Mouse (Mus musculus) yolk sac, embryonic 10.5 days (tissue): Measurements from ENCODE around the gene Crip2.

ENCODE experiments used
- DNase-seq: peaks from one replicate; pipeline ENCODE4 v3.0.0-alpha.2; 2017; ENCODE audit warnings: low spot score

Crip2 gene

GRCm38 (mm10) chr12:113131601-113132000 is 8.4 kb upstream of the Crip2 start:
- DNase-seq, result no peak

GRCm38 (mm10) chr12:113132567-113132966 is 7.5 kb upstream of the Crip2 start:
- no peak for DNase-seq

DNA sequence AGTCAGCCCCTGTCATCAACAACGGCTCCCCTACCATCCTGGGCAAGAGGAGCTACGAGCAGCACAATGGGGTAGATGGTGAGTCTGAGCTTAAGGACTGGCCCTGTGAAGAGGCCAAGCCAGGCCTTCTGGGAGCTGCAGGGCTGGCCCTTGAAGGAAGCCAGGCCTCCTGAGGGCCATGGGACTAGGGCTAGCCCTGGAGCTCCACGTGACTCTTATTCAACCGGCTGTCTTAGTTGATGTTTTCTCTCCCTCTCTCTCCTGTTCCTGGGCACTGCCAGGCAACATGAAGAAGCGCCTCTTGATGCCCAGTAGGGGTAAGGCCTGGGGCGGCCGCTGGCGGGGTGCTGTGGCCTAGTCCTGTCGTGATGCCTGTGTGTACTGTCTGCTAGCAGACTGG is 6.8 kb upstream of the Crip2 start:
- DNase-seq, result no peak

DNA sequence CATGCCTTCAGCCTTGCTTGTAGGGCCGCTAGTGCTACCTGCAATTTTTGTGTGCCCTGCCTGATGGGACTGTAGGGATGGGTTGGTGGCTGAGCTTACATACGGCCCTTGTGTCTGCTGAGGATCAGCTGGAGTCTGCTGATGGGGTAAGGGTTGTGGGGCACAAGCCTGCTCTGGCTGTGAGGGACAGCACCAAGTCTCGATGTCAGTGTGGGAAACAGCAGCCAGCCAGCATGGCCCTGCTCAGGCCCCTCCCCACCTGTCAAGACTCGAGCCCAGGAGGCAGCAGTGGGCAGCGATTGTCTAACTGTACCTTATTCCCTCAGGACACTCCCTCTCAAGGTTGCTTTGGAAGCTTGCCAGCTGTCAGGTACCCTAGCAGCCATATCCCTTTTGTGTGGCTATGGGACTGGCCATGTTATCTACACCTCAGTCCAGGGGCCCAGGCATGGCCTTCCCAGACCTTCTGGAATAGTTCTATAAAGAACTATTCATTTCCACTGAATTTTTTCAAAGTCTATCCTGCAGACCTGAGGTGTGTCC is 6.1 kb upstream of the Crip2 start:
- DNase-seq, result no peak

DNA sequence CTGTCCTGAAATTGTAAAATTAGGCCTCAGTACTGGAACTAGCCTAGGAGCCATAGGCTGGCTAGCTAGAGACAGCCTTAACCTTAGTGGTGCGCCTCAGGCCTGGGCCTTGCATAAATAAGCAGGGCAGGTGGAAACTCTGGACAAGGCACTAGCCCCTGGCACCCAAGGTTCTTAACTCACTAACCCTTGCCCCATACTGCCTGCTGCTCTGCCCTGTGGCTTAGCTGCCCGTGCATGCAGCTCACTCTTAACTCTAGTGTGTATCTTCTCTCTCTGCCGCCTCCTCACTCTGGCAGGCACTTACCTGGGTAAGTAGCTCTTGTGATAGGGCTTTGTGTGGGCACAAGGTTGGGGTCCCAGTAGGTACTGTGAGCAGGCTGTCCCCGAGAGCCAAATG is 5.5 kb upstream of the Crip2 start:
- DNase-seq, result no peak

- no peak for DNase-seq
These were observed 4.6 kb upstream of the Crip2 start for GRCm38 (mm10) chr12:113135401-113135800.

DNA sequence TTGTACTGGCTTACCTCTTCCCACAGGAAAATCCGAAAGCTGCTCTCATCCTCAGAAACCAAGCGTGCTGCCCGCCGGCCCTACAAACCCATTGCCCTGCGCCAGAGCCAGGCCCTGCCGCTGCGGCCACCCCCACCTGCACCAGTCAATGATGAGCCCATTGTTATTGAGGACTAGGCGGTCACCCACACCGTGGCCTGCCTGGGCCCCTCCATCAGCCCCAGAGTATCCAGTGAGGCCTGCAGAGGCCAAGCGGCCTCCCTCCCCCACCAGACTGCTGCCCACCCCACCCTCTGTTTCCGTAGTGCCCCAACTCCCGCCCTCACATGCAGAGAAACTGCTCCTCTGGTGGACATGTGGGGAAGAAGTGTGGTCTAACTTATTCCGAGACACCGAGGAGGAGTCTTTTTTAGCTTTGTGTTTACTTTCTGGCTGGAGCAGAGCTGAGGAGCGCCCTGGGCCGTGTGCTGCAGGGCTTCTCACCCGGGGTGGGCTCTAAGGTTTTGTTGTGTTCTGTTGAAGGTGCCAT is 3.5 kb upstream of the Crip2 start:
- DNase-seq, result no peak

DNA sequence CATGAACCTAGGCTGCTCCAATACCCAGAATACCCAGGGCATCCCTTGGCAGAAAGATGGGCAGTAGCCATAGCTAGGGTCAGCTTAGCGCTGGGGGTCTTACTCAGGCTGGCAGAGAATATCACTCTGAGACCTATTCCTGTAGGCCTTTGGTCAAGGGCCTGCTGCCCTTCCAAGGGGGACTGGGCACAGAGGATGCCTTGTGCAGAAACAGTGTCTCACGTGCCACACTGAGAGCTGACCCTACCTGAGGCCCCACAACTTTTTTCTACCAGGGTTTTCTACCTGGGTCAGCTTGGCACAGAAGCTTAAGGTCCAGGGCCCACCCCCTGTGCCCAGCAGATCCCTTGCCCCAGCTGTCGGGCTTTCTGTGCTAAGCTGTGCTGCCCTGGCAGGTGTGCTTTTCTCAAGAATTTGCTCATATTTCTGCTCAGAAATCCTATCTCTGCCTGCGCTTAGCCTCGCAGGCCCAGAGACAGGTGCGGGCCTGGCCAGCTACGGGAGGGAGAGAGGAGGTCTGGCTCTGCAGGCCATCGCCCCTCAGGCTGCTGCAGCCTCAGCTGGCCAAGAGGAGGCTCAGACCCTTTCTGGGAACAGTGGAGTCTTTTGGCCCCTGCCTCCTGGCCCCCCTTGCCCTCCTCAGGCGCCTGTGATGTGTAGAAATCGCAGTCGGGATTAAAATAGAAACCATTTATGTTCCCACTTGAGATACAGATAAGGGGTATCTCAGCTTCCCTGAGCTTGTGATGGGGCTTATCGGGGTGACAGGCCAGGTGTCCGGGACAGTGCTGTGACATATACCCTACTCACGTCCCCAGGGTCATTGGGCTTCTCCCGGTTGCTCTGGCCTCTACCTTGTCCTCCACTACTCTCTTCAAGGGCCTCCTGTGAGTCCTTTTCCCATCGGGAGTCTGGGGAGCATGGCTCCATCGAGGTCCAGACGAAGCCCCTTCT is 2.5 kb upstream of the Crip2 start:
- no peak for DNase-seq

DNA sequence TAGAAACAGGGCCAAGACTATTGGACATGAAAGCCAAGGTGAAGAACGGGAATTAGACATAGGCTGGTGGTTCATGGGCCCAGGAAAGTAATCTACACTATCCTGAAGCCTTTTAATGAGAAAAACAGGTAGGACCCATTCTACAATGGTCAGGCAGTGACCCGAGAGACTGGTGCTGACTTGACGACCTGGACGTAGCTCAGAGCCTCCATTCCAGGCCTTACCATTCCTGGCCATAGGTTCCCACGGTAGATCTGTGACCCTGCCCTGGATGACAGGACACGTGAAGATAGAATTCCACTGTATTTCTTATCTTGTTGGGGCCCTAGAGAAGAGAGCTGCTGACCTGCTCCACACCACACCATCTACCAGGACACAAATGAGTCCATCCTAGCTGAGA is 1.7 kb upstream of the Crip2 start:
- no peak for DNase-seq

DNA sequence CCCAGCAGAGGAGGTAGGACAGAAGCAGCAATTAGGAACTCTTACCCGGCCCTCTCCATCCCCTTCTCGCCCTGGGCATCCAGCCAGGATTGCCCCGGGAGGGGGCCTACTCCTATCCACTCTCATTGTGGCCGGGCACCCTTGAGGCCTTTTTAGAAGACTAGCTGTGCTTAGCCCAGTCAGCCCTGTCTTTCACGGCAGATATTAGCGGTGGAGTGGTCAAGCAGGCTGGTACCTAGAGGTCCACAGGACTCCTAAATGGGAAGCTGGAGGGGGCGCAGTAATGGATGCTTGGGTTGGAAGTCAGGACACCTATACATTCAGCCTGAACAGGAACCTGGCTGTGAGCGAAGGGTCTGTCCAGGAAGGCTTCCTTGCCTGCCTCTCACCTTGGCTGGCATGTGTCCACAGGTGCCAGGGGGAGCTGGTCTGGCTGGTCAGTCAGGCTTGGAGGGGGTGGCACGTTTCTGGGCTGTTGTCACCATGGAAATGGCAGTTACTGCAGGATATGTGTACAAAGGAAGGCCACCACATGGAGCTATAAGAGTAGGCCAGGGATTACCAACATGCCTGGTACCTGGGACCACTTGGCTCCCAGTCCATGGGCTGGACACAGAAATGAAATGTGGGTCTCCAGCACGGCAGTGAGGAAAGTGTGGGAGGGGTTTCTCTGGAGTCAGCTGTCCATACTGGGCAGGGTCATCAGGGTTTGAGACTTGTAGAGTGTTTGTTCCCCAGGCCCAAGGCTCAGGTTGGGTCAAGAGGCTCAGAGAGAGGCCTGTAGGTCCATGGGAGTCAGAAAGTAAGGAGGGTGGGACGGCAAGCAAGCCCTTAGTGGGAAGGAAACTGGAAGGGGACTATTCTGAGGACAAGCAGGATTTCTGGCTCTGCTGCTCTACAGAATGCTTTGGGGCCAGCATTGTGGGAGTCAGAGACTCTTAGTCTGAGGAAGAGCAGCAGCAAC is 853 bp upstream of the Crip2 start:
- DNase-seq, result no peak

DNA sequence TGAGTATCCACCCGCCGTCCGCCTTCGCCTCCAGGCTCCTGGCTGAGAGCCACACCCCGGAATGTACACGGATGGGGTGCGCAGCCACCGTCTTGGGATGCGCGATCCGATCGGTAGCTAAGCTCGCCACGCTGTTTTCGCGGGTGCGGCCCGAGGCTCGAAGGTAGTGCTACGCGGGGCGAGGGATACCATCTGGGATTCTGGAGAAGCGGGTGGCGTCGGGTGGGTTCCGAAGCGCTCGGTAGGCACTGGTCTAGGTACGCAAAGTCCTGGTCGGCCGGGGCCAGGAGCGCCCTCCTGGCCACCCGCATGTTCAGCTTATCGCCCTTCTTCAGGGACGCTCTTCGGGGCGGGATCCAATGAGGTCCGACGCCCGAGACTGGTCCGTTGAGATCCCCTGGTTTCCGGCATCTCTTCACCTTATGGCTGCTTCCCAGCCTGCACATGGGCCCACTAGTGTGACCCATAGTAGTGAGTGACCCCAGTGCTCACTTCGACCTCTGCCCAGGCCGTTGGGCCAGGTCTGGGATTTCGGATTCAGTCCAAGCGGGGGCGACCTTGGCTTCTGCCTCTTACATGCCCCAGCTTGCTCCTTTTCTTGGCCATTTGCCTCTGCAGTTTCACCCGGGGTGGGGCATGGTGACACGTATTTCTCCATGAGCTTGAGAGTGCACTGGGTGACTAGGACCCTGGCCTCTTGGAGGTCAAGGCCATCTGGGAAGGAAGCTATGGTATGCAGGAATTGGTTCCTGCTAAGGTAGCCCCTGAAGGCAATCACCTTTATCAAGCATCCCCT is 778 bp downstream of the Crip2 start:
- no peak for DNase-seq

DNA sequence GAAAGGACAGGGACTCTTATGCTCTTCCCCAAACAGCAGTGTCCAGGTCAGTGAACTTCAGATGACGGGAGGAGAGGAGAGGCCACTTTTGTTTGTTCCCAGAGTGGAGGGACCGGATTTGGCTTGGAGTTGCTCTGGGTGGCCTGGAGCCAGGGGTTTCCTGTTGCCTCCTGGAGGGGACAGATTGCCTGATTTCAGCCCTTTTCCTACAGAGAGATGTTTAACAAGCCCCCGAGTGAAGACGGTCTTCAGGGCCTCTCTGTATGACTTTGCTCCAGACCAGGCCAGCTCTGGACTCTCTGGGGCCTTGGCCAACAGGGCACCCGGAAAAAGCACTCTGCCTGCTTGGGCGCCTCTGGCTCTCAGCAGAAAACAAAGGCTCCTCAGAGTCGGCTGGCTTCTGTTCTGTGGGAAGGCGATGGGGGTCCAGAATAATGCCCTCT is 1.5 kb downstream of the Crip2 start:
- DNase-seq, result no peak

DNA sequence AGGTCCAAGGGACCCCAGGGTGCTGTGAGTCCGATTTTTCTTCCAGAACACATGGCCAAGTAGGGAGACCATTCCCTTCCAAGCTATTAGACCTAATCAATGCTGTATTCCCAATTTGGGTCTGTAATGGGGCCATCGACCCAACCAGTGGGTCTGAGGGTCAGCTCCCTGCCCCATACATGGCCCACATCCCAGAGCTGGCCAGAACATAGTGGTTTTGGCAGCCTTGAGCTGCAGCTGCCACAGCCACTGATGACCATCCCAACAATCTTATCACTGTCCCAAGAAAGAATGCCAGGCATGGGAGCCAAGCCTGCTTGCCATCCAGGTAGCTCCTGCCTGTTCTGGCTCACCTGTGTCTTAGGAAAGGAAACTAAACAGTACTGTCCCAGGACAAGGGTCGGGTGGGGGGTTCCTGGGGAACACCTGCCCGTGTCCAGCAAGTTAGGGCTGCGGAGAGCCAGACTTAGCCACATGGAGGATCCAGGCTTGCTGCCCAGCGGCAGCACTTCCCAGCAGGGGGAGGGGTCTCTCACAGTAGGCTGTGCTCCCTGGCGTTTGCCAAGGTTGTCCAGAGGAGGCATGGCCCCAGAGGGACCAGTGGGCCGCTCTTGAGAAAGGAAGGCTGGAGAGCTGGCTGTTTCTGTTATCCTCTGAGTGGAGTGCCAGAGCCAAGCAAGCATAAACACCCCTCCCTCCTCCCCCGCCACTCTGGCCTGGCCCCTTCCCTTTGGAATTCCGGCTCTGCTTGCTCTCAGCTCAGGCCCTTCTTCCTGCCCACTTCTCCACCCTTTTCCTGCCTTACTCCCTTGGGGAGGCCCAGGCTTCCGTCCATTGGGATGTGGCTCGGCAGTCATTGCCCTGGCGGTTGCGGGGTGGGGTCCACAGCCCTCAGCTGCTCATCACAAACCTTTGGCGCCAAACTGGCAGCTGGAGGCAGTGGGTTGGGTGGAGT is 2.3 kb downstream of the Crip2 start:
- DNase-seq, result peak; percentile 82

DNA sequence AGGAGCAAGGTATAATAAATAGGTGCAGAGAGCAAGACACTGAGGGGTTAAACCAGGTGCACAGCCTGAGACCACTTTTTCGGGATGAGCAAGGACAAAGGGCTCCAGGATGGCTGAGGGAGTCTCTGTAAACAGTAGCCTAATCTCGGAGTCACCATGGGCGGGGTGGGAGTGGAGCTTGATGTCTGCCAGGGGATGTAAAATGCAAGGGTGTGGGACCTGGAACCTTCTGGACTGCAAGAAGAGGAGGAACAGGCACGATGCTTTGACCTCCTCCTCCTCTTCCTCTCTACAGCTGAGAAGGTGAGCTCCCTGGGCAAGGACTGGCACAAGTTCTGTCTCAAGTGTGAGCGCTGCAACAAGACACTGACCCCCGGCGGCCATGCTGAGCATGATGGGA is 3.1 kb downstream of the Crip2 start:
- no peak for DNase-seq

DNA sequence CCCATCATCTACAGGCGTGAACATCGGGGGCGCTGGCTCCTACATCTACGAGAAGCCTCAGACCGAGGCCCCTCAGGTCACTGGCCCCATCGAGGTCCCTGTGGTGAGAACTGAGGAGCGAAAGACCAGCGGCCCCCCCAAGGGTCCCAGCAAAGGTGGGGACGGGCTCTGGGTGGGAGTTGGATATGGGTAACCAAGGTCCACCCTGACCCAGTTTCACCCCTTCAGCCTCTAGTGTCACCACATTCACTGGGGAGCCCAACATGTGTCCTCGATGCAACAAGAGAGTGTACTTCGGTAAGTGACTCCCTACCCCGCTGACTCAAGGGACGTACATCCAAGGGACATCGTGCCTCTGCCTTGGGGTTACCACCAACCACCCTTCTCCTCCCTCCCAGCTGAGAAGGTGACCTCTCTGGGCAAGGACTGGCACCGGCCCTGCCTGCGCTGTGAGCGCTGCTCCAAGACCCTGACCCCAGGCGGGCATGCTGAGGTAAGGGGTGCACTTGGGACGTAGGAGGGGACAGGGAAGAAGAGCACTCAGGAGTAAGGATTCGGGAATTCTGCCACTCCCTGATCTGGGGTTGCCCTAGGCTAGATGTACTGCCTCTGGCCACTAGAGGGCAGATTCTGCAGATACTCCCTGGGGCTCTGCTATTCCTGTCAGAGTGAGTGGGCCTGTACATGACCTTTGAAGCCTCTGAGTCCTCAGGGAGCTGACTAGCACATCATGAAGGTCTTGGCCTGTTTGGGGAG is 4.1 kb downstream of the Crip2 start:
- DNase-seq, result peak; percentile 44

GRCm38 (mm10) chr12:113144886-113145285 is 4.8 kb downstream of the Crip2 start:
- DNase-seq, result no peak

GRCm38 (mm10) chr12:113145591-113145990 is 5.6 kb downstream of the Crip2 start:
- no peak for DNase-seq

DNA sequence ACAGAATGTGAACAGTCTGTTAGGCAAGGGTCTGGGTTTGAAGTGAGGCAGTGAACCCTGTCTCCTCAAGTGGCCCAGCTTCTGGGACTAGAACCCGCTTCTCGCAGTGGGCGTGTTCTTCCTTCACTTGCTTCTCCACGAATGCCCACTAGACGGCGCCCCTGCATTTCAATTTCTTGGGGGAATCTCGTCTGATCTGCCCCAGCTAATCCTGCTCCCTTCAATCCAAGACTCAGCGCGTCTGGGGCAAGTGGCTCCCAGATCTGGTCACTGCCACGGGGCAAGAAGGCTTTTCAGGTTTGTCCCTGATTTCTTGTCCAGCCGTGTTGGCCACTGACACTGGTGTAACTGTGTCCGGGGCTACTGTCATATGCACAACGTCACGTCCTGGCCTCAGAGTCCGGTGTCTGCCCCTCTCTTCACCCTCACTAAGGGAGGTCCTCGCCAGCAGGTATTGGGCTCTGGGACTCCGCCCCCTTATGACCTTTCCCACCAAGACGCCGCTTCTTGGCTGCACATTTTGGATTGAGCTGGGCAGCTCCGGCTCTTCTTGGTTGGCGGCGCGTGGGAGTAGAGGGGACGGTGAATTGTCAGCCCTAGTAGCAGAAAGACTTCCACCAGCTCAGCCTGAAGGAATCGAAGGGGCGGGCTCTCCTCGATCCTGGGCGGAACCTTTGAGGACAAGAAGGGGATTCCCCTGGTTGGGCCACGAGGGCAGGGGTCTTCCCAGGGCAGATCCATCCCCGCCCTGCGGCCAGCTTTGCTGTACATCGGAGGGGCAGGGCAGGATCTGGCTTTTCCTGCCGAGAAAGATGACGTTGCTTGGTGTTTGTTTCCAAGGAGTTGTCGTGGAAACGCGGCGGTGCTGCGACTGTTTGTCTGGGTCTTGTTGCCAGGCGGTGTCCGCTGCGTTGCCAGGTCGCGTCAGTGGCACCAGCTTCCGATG is 6.3 kb downstream of the Crip2 start, which contains the start of gene Crip1:
Gene Crip1 (plus strand): TSS at position 205 of the 946 bp plus-strand sequence.
- peak; percentile 79 for DNase-seq
